Mouse (Mus musculus) erythroblast, embryonic 14.5 days (primary cell): Measurements from ENCODE around the gene Spag7.

ENCODE experiments used
- GATA1 ChIP-seq: IDR thresholded peaks from 2 replicates; pipeline ENCODE4 v1.6.1; 2012; ENCODE audit warnings: low read length, inconsistent platforms, mixed read lengths
- TAL1 ChIP-seq: IDR thresholded peaks from 3 replicates; pipeline ENCODE4 v1.6.1; 2012; ENCODE audit warnings: low read length, inconsistent platforms, mixed read lengths

DNA sequence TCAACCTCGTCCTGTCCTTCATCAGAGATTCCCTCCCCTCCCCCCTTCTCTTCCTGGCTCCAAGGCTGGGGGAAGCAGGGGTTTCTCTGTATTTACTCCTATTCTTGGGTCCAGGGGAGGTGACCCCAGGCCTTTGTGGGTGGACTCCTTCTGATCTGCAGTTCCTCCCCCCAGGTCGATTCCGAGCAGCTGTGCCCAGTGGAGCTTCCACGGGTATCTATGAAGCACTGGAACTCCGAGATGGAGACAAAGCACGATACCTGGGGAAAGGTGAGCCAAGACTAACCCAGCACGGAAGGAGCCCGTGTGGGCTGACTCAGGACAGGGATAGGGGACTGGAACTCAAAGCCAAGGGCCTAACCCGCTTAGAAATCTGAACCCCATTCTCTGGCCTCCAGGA, 11.2 kb downstream of the Spag7 start:
- TF ChIP-seq GATA1 (no peak), TAL1 (no peak)
